In genomic region chr2:9464818-9465217, GRCm38 (mm10) we compare ENCODE assay signal across 12 mouse cellular contexts.
DNase-seq lines count a peak whose midpoint lies in the region; ATAC-seq and TF ChIP-seq lines count a peak whose summit lies in the region.
"Had no signal": no experiment of that assay in that cellular context is flagged by ENCODE, and none has a peak within 500 bp of the region (broad histone marks: within the 10 kb centered on the region; RNA-seq: fewer than 3 reads in every experiment).

No protein-coding gene starts in this region.

- H3K4me1 ChIP-seq in heart, postnatal 0 days (ENCODE audit: control insufficient read depth, insufficient read depth), result peaks cover 3% of the 10 kb centered on the region; the same call in 1 of the 2 replicates
- H3K4me1 ChIP-seq in midbrain, embryonic 13.5 days (replicated peaks), result peaks cover 6% of the 10 kb centered on the region
- H3K4me1 ChIP-seq in midbrain, embryonic 11.5 days (ENCODE audit: control insufficient read depth, insufficient read depth, low read length), result no peaks in the 10 kb centered on the region
- no peaks in the 10 kb centered on the region for H3K4me1 ChIP-seq in liver, postnatal 0 days (ENCODE audit: insufficient read depth)
- H3K4me1 ChIP-seq: liver, embryonic 13.5 days had no signal

- no peak for ATAC-seq in heart, postnatal 0 days (ENCODE audit: insufficient read depth, low read depth)
- peak; percentile 85 for ATAC-seq in midbrain, embryonic 13.5 days
- ATAC-seq in midbrain, embryonic 11.5 days (ENCODE audit: low FRiP score), result no peak
- no peak for ATAC-seq in liver, postnatal 0 days

- H3K9me3 ChIP-seq in heart, postnatal 0 days (replicated peaks; ENCODE audit: control insufficient read depth, low read length), result no peaks in the 10 kb centered on the region
- H3K9me3 ChIP-seq in midbrain, embryonic 13.5 days, result no peaks in the 10 kb centered on the region
- no peaks in the 10 kb centered on the region for H3K9me3 ChIP-seq in midbrain, embryonic 11.5 days (ENCODE audit: control insufficient read depth, low read length)
- no peaks in the 10 kb centered on the region for H3K9me3 ChIP-seq in liver, postnatal 0 days (ENCODE audit: low read length)
- H3K9me3 ChIP-seq: liver, embryonic 13.5 days had no signal

- TF ChIP-seq CTCF in heart, postnatal 0 days (IDR thresholded peaks at IDR 0.05; ENCODE audit: low read depth), result peak; percentile 21; the same call in 1 of the 2 replicates
- no peak for TF ChIP-seq CTCF in liver, postnatal 0 days (IDR thresholded peaks at IDR 0.05; ENCODE audit: low read depth)

- no peaks in the 10 kb centered on the region for H3K27me3 ChIP-seq in heart, postnatal 0 days (ENCODE audit: control insufficient read depth, insufficient read depth, low read length)
- no peaks in the 10 kb centered on the region for H3K27me3 ChIP-seq in midbrain, embryonic 13.5 days
- no peaks in the 10 kb centered on the region for H3K27me3 ChIP-seq in midbrain, embryonic 11.5 days (ENCODE audit: control insufficient read depth, insufficient read depth, low read length)
- H3K27me3 ChIP-seq in liver, postnatal 0 days (ENCODE audit: insufficient read depth, low read length), result no peaks in the 10 kb centered on the region
- H3K27me3 ChIP-seq: liver, embryonic 13.5 days had no signal

- H3K9ac ChIP-seq in heart, postnatal 0 days (replicated peaks; ENCODE audit: low read depth, low read length), result no peak overlapping the region
- H3K9ac ChIP-seq in midbrain, embryonic 13.5 days (replicated peaks), result 0 out of 2 replicates have a peak overlapping the region, but pooled peaks have one; percentile 36
- no peak overlapping the region for H3K9ac ChIP-seq in midbrain, embryonic 11.5 days (ENCODE audit: low read length)
- no peak overlapping the region for H3K9ac ChIP-seq in liver, postnatal 0 days (replicated peaks)
- H3K9ac ChIP-seq: liver, embryonic 13.5 days had no signal

- no peaks in the 10 kb centered on the region for H3K36me3 ChIP-seq in heart, postnatal 0 days (replicated peaks; ENCODE audit: control insufficient read depth, insufficient read depth, low read length)
- H3K36me3 ChIP-seq in midbrain, embryonic 13.5 days, result no peaks in the 10 kb centered on the region
- H3K36me3 ChIP-seq in midbrain, embryonic 11.5 days (ENCODE audit: control insufficient read depth, insufficient read depth, low read length), result no peaks in the 10 kb centered on the region
- H3K36me3 ChIP-seq in liver, postnatal 0 days (replicated peaks; ENCODE audit: insufficient read depth, low read length), result no peaks in the 10 kb centered on the region
- H3K36me3 ChIP-seq: liver, embryonic 13.5 days had no signal

- 60% methylated on average over 5 of the region's 5 CpGs for WGBS in heart, postnatal 0 days
- WGBS in midbrain, embryonic 13.5 days, result 53% methylated on average over 5 of the region's 5 CpGs
- 67% methylated on average over 5 of the region's 5 CpGs for WGBS in midbrain, embryonic 11.5 days
- 71% methylated on average over 5 of the region's 5 CpGs for WGBS in liver, postnatal 0 days (ENCODE audit: insufficient replicate concordance)

- TF ChIP-seq EP300 in heart, postnatal 0 days (IDR thresholded peaks at IDR 0.05; ENCODE audit: low read depth), result no peak
- TF ChIP-seq EP300 in liver, postnatal 0 days (IDR thresholded peaks at IDR 0.05; ENCODE audit: low read depth), result no peak

- intact Hi-C loops in heart, postnatal 25 days (cut with DNase I), result no loop called here
- intact Hi-C loops in left cerebral cortex, postnatal 14 days (cut with DNase I), result no loop called here
- intact Hi-C loops in heart, postnatal 36 days (cut with DNase I), result no loop called here

- H3K4me2 ChIP-seq in heart, postnatal 0 days (ENCODE audit: low read depth, low read length), result no peak overlapping the region
- no peak overlapping the region for H3K4me2 ChIP-seq in midbrain, embryonic 13.5 days (replicated peaks)
- H3K4me2 ChIP-seq in midbrain, embryonic 11.5 days, result no peak overlapping the region
- no peak overlapping the region for H3K4me2 ChIP-seq in liver, postnatal 0 days (ENCODE audit: low read depth, low read length)
- H3K4me2 ChIP-seq: liver, embryonic 13.5 days had no signal

- DNase-seq in heart, postnatal 0 days (ENCODE audit: low spot score), result no peak
- no peak for DNase-seq in heart, postnatal 25 days (ENCODE audit: low spot score)
- DNase-seq in midbrain, embryonic 11.5 days (ENCODE audit: low spot score, missing footprints), result no peak
- DNase-seq in left cerebral cortex, postnatal 14 days (ENCODE audit: low spot score in 2 of 2), result peak; percentile 19 to 33
- no peak for DNase-seq in T-cell, adult 2 months (ENCODE audit: low spot score)
- no peak for DNase-seq in heart, postnatal 36 days
- no peak for DNase-seq in liver, postnatal 0 days
- DNase-seq: cerebellum, adult 9-10 months; gastrocnemius, postnatal 14 days; kidney, adult 9 months; liver, embryonic 13.5 days had no signal

- H3K4me3 ChIP-seq in heart, postnatal 0 days (ENCODE audit: low read depth, low read length), result no peak overlapping the region
- no peak overlapping the region for H3K4me3 ChIP-seq in midbrain, embryonic 13.5 days (replicated peaks)
- no peak overlapping the region for H3K4me3 ChIP-seq in midbrain, embryonic 11.5 days (ENCODE audit: low read depth, low read length)
- no peak overlapping the region for H3K4me3 ChIP-seq in liver, postnatal 0 days (ENCODE audit: low read depth, low read length)
- H3K4me3 ChIP-seq: liver, embryonic 13.5 days had no signal

- H3K27ac ChIP-seq in heart, postnatal 0 days (ENCODE audit: low read depth), result no peak overlapping the region
- no peak overlapping the region for H3K27ac ChIP-seq in midbrain, embryonic 13.5 days
- H3K27ac ChIP-seq in midbrain, embryonic 11.5 days (ENCODE audit: low read depth, low read length), result no peak overlapping the region
- no peak overlapping the region for H3K27ac ChIP-seq in liver, postnatal 0 days (ENCODE audit: low read depth)
- H3K27ac ChIP-seq: liver, embryonic 13.5 days had no signal

Comparison
In these comparisons a context has a peak if more than half of its experiments do, and no peak if none do; other contexts are left out.
1. DNase-seq: peak in left cerebral cortex, postnatal 14 days (2 of 2); none in heart, postnatal 0 days (single experiment), heart, postnatal 25 days (single experiment), midbrain, embryonic 11.5 days (single experiment), T-cell, adult 2 months (single experiment), heart, postnatal 36 days (0 of 2) and liver, postnatal 0 days (single experiment).